Mouse (Mus musculus): ENCODE measurements around the gene Prodh2. TPM values are rescaled to one million over a fixed set of nuclear protein-coding genes. Genes with fewer than 3 reads are reported as not detected.

Prodh2 gene
- polyA plus RNA-seq, 1 experiment from 2014 or later = not detected

DNA sequence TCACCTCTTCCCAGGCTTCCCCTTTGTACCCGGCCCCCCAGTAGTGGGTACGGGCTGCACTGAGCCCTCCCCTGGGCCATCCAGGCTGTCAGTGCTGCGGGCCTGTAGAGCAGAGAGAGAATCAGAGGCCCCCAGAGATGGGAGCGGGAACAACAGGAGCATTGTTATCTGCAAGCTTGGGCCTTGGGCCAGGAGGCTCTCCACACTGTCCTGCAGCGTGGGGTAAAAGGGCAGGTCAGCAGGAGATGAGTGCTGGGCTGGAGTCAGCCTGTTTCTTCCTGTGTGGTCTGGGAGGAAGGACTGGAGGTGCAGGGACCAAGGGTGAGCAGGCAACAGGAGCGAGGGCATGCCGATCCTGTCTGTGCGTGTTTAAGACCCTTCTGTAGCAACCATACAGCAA, 39.5 kb downstream of the Prodh2 start:
- Histone ChIP-seq H3K4me2 (replicated peaks; ENCODE audit: low read depth, low read length) (no peak overlapping the region), H3K27me3 (replicated peaks; ENCODE audit: insufficient read depth, low read length) (no peaks in the 10 kb centered on the region), H3K9ac (replicated peaks; ENCODE audit: low read depth) (no peak overlapping the region), H3K9me3 (ENCODE audit: low read length) (no peaks in the 10 kb centered on the region), H3K27ac (ENCODE audit: low read length) (no peak overlapping the region), H3K36me3 (ENCODE audit: insufficient read depth, low read length) (peaks cover 11% of the 10 kb centered on the region; the same call in 1 of the 2 replicates), H3K4me3 (ENCODE audit: low read depth, low read length) (no peak overlapping the region), H3K4me1 (ENCODE audit: insufficient read depth, low read depth, low read length) (no peaks in the 10 kb centered on the region)
- TF ChIP-seq CTCF (IDR thresholded peaks at IDR 0.05) (no peak), EP300 (IDR thresholded peaks at IDR 0.05) (no peak)
- DNase-seq (ENCODE audit: low spot score) (peak; percentile 27), ATAC-seq (no peak)
- WGBS = 27% methylated on average over 8 of the region's 8 CpGs

DNA sequence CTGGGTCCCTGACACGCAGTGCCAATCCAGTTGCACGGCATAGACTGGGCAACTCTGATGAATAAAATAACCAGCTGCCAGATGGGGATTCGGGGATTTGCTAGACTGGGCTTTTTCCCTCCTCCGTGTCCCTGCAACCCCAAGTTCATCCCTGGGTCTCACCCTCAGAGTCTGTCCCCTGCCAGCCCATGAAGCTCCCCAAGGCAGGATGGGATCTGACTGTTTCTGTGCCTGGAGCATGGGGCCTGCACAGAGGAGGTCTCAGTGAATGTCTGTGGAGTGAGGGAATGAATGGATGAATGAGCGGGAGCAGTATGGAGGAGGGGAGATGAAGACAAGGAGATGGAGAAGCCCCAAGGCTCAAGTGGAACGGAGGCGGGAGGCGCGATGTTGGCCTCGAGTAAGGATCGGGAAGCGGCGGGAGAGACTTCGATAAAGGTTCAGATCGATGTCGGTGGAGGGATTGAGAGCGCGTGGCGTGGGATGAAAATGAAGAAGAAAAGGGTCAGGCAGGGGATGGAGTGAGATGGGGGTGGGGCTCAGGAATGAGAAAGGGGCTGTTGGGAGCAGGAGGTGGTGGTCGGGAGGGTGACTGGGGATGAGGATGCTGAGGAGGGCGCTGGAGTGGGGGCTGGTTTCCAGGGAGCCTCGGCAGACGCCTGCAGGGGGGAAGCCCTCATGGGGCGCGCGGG, 40.7 kb downstream of the Prodh2 start:
- 10% methylated on average over 25 of the region's 26 CpGs for WGBS
- no peak overlapping the region for H3K27ac ChIP-seq (ENCODE audit: low read length)
- ATAC-seq = no peak

GRCm38 (mm10) chr7:30534633-30535577, 41.5 kb downstream of the Prodh2 start, which contains the start of gene Arhgap33:
Arhgap33 (minus strand) TSS chr7:30535060.
- ATAC-seq (peak; percentile 99), DNase-seq (ENCODE audit: low spot score) (peak; percentile 97)
- peaks cover 7% of the 10 kb centered on the region; the same call in 1 of the 2 replicates for H3K36me3 ChIP-seq (ENCODE audit: insufficient read depth, low read length)
- H3K4me1 ChIP-seq (ENCODE audit: insufficient read depth, low read depth, low read length) = no peaks in the 10 kb centered on the region
- 2% methylated on average over 29 of the region's 84 CpGs for WGBS
- no peaks in the 10 kb centered on the region for H3K27me3 ChIP-seq (replicated peaks; ENCODE audit: insufficient read depth, low read length)
- peak within 1 kb of the TSS; percentile 98 for H3K4me2 ChIP-seq (replicated peaks; ENCODE audit: low read depth, low read length)
- H3K9me3 ChIP-seq (ENCODE audit: low read length) = no peaks in the 10 kb centered on the region
- H3K9ac ChIP-seq (replicated peaks; ENCODE audit: low read depth) = no peak within 1 kb of the TSS
- H3K27ac ChIP-seq (ENCODE audit: low read length) = no peak within 1 kb of the TSS
- H3K4me3 ChIP-seq (ENCODE audit: low read depth, low read length) = peak within 1 kb of the TSS; percentile 74
- TF ChIP-seq CTCF (IDR thresholded peaks at IDR 0.05) (no peak), EP300 (IDR thresholded peaks at IDR 0.05) (no peak)

More for the DNA sequence above, 40.7 kb downstream of the Prodh2 start:
- DNase-seq (ENCODE audit: low spot score) = no peak
- Histone ChIP-seq H3K27me3 (replicated peaks; ENCODE audit: insufficient read depth, low read length) (no peaks in the 10 kb centered on the region), H3K4me2 (replicated peaks; ENCODE audit: low read depth, low read length) (peak overlapping the region; percentile 98), H3K4me1 (ENCODE audit: insufficient read depth, low read depth, low read length) (no peaks in the 10 kb centered on the region), H3K9me3 (ENCODE audit: low read length) (no peaks in the 10 kb centered on the region), H3K9ac (replicated peaks; ENCODE audit: low read depth) (no peak overlapping the region), H3K36me3 (ENCODE audit: insufficient read depth, low read length) (peaks cover 11% of the 10 kb centered on the region; the same call in 1 of the 2 replicates), H3K4me3 (ENCODE audit: low read depth, low read length) (peak overlapping the region; percentile 74)
- TF ChIP-seq CTCF (IDR thresholded peaks at IDR 0.05) (no peak), EP300 (IDR thresholded peaks at IDR 0.05) (no peak)

- H3K27ac ChIP-seq (ENCODE audit: low read length) = no peak overlapping the region
- no peak for TF ChIP-seq CTCF (IDR thresholded peaks at IDR 0.05)
- no peak for TF ChIP-seq EP300 (IDR thresholded peaks at IDR 0.05)
- H3K36me3 ChIP-seq (ENCODE audit: insufficient read depth, low read length) = no peaks in the 10 kb centered on the region; the same call in 1 of the 2 replicates
- H3K4me1 ChIP-seq (ENCODE audit: insufficient read depth, low read depth, low read length) = no peaks in the 10 kb centered on the region
- no peaks in the 10 kb centered on the region for H3K9me3 ChIP-seq (ENCODE audit: low read length)
- H3K4me3 ChIP-seq (ENCODE audit: low read depth, low read length) = no peak overlapping the region
- no peak overlapping the region for H3K4me2 ChIP-seq (replicated peaks; ENCODE audit: low read depth, low read length)
- ATAC-seq = no peak
- WGBS = 88% methylated on average over 7 of the region's 7 CpGs
- H3K27me3 ChIP-seq (replicated peaks; ENCODE audit: insufficient read depth, low read length) = no peaks in the 10 kb centered on the region
- no peak for DNase-seq (ENCODE audit: low spot score)
- H3K9ac ChIP-seq (replicated peaks; ENCODE audit: low read depth) = no peak overlapping the region
These were observed 47.1 kb downstream of the Prodh2 start for GRCm38 (mm10) chr7:30540572-30540971.

- TF ChIP-seq EP300 (IDR thresholded peaks at IDR 0.05) (no peak), CTCF (IDR thresholded peaks at IDR 0.05) (no peak)
- no peaks in the 10 kb centered on the region; the same call in 1 of the 2 replicates for H3K36me3 ChIP-seq (ENCODE audit: insufficient read depth, low read length)
- H3K9me3 ChIP-seq (ENCODE audit: low read length) = no peaks in the 10 kb centered on the region
- no peak overlapping the region for H3K4me2 ChIP-seq (replicated peaks; ENCODE audit: low read depth, low read length)
- DNase-seq (ENCODE audit: low spot score) = no peak
- H3K27me3 ChIP-seq (replicated peaks; ENCODE audit: insufficient read depth, low read length) = no peaks in the 10 kb centered on the region
- ATAC-seq = no peak
- WGBS = 85% methylated on average over 2 of the region's 2 CpGs
- no peak overlapping the region for H3K27ac ChIP-seq (ENCODE audit: low read length)
- H3K4me3 ChIP-seq (ENCODE audit: low read depth, low read length) = no peak overlapping the region
- H3K4me1 ChIP-seq (ENCODE audit: insufficient read depth, low read depth, low read length) = no peaks in the 10 kb centered on the region
- H3K9ac ChIP-seq (replicated peaks; ENCODE audit: low read depth) = no peak overlapping the region
These were observed 50.9 kb downstream of the Prodh2 start for GRCm38 (mm10) chr7:30544327-30544726.

DNA sequence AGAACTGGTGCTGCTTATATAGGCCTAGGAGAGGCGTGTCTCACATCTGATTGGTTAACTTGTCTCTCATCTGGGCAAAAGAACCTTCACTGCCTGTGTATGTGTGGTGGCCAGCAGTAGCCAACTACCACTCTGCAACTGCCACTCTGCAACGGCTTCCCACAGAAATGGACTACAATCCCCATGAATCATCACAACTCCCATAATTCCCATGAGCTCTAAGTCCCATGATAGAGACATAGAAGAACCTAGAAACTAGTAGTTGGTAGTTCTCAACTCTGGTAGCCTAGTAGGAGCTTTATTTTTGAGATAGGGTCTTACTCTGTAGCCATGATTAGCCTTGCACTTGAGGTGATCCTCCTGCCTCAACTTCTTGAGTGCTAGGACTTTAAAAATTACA, 56.5 kb downstream of the Prodh2 start:
- TF ChIP-seq CTCF (IDR thresholded peaks at IDR 0.05) (no peak), EP300 (IDR thresholded peaks at IDR 0.05) (no peak)

More for the DNA sequence above, 56.5 kb downstream of the Prodh2 start:
- ATAC-seq = no peak
- Histone ChIP-seq H3K9ac (replicated peaks; ENCODE audit: low read depth) (no peak overlapping the region), H3K27ac (ENCODE audit: low read length) (no peak overlapping the region), H3K9me3 (ENCODE audit: low read length) (no peaks in the 10 kb centered on the region), H3K36me3 (ENCODE audit: insufficient read depth, low read length) (no peaks in the 10 kb centered on the region), H3K27me3 (replicated peaks; ENCODE audit: insufficient read depth, low read length) (no peaks in the 10 kb centered on the region), H3K4me3 (ENCODE audit: low read depth, low read length) (no peak overlapping the region), H3K4me2 (replicated peaks; ENCODE audit: low read depth, low read length) (no peak overlapping the region), H3K4me1 (ENCODE audit: insufficient read depth, low read depth, low read length) (peaks cover 15% of the 10 kb centered on the region; the same call in 1 of the 2 replicates)
- no peak for DNase-seq (ENCODE audit: low spot score)
- WGBS = 62% methylated on average over 1 of the region's 2 CpGs
